Mouse (Mus musculus) liver, postnatal 0 days (tissue): ENCODE data around the gene Slc25a19.

ENCODE experiments used
- CTCF ChIP-seq: sonication (generic); IDR thresholded peaks from 2 replicates; pipeline ENCODE4 v1.5.1; 2016; ENCODE audit warnings: antibody characterized with exemption, low read depth
- EP300 ChIP-seq: IDR thresholded peaks from 2 replicates; pipeline ENCODE4 v1.6.1; 2016; ENCODE audit warnings: antibody characterized with exemption, low read depth, mild to moderate bottlenecking

DNA sequence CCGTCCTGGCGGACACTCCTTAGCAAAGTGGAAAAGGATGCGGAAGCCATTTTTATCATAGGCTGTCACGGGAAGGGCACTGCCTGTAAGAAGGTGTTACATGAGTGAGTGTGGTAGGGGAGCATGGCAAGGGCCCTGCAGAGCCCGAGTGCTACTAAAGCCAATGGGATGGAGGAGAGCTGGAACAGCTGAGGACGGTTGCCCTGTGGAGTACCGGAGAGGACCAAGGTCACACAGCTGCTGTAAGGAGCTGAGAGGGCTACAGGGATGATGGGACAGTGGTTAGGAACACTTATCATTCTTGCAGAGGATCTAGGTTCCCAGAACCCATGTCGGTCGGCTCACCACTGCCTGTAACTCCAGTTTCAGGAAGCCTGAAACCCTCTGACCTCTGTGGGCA lies 41.7 kb downstream of the Slc25a19 start:
- TF ChIP-seq CTCF (no peak), EP300 (no peak)
